Mouse (Mus musculus) CH12.LX (cell line): ENCODE data around the gene Cyp1a1. TPM values are rescaled to one million over a fixed set of nuclear protein-coding genes. Genes with fewer than 3 reads are reported as not detected.

Experiments
- DNase-seq: peaks from one replicate; pipeline ENCODE4 v3.0.0-alpha.2; 2013; ENCODE audit errors: extremely low read depth
- H3K27ac ChIP-seq: 2 replicates; pipeline ENCODE4 v1.5.1; 2012; ENCODE audit warnings: low read depth, mild to moderate bottlenecking, control low read depth, moderate library complexity; ENCODE audit not compliant: insufficient read depth
- H3K27me3 ChIP-seq: replicated peaks from 2 replicates; pipeline ENCODE3; 2012; ENCODE audit warnings: inconsistent platforms
- H3K36me3 ChIP-seq, 2 experiments: replicated peaks in 1 of 2; 2 replicates each; pipeline versions ENCODE3 to v1.6.1; 2012; ENCODE audit warnings: inconsistent platforms in 1 of 2, low read length in 1 of 2, mild to moderate bottlenecking in 1 of 2, mixed read lengths in 1 of 2, moderate library complexity in 1 of 2; ENCODE audit not compliant: control insufficient read depth in 1 of 2, insufficient read depth in 1 of 2
- H3K4me1 ChIP-seq, 2 experiments: 2 replicates each; pipeline ENCODE4 v1.6.1; 2012; ENCODE audit warnings: inconsistent platforms in 1 of 2, moderate library complexity in 1 of 2; ENCODE audit not compliant: insufficient read depth in 2 of 2, control insufficient read depth in 1 of 2
- H3K4me2 ChIP-seq: 2 replicates; pipeline ENCODE4 v1.6.1; 2012; ENCODE audit warnings: low read depth, mild to moderate bottlenecking, control low read depth; ENCODE audit not compliant: poor library complexity, insufficient read depth, severe bottlenecking
- H3K4me3 ChIP-seq, 3 experiments: fragments of 150-350 bp in 1 of 3; sonication (generic) in 1 of 3; replicated peaks in 1 of 3; 2 replicates each; pipeline versions ENCODE3 to v1.5.1; 2011 to 2012; ENCODE audit warnings: low read depth in 2 of 3, low read length in 2 of 3, mild to moderate bottlenecking in 2 of 3, moderate library complexity in 2 of 3, control low read depth in 1 of 3, improper control_type of control experiment in 1 of 3, inconsistent platforms in 1 of 3, mixed read lengths in 1 of 3; ENCODE audit not compliant: poor library complexity in 1 of 3
- H3K79me2 ChIP-seq: replicated peaks from 2 replicates; pipeline ENCODE4 v1.6.1; 2012; ENCODE audit warnings: mild to moderate bottlenecking, moderate library complexity; ENCODE audit not compliant: control insufficient read depth, poor library complexity, insufficient read depth, severe bottlenecking; ENCODE audit errors: extremely low read depth
- H3K9ac ChIP-seq: 2 replicates; pipeline ENCODE4 v1.6.1; 2012; ENCODE audit warnings: low read depth, mild to moderate bottlenecking, control low read depth, moderate library complexity; ENCODE audit not compliant: insufficient read depth
- H3K9me3 ChIP-seq: replicated peaks from 2 replicates; pipeline ENCODE3; 2012; ENCODE audit warnings: low read length, inconsistent platforms, mixed read lengths
- CHD2 ChIP-seq: IDR thresholded peaks from 2 replicates; pipeline ENCODE4 v1.6.1; 2011; ENCODE audit warnings: low read length, improper control_type of control experiment
- CTCF ChIP-seq, 2 experiments: IDR thresholded peaks in 1 of 2; conservative IDR thresholded peaks in 1 of 2; 2 replicates each; pipeline ENCODE4 v1.5.1; 2011 to 2012; ENCODE audit warnings: low read depth in 2 of 2, low read length in 2 of 2, improper control_type of control experiment in 1 of 2, inconsistent platforms in 1 of 2, mild to moderate bottlenecking in 1 of 2, moderate library complexity in 1 of 2
- HCFC1 ChIP-seq: IDR thresholded peaks from 2 replicates; pipeline ENCODE4 v1.6.1; 2012; ENCODE audit warnings: low read depth, mild to moderate bottlenecking, inconsistent platforms, low read length, improper control_type of control experiment
- JUND ChIP-seq: conservative IDR thresholded peaks from 2 replicates; pipeline ENCODE4 v1.6.1; 2011; ENCODE audit warnings: low read depth, low read length, improper control_type of control experiment
- MAX ChIP-seq: IDR thresholded peaks from 2 replicates; pipeline ENCODE4 v1.6.1; 2011; ENCODE audit warnings: low read length, improper control_type of control experiment
- MXI1 ChIP-seq: IDR thresholded peaks from 2 replicates; pipeline ENCODE4 v1.6.1; 2011; ENCODE audit warnings: mild to moderate bottlenecking, low read depth, low read length, improper control_type of control experiment
- SMC3 ChIP-seq: IDR thresholded peaks from 2 replicates; pipeline ENCODE4 v1.6.1; 2011; ENCODE audit warnings: low read depth, low read length, improper control_type of control experiment
- ZC3H11A ChIP-seq: IDR thresholded peaks from 2 replicates; pipeline ENCODE4 v1.6.1; 2012; ENCODE audit warnings: low read depth, mild to moderate bottlenecking, inconsistent platforms, low read length, improper control_type of control experiment
- dilution Hi-C: fragments of 300-500 bp; cut with MboI; formaldehyde crosslinking; loops from 2 replicates; pipeline ENCODE4 v1.14.3; 2020; ENCODE audit warnings: low sequenced_read_pairs; ENCODE audit not compliant: extremely low pct_unique_long_range_greater_than_20kb, extremely low pct_ligation_motif_present
- in situ Hi-C: fragments of 300-500 bp; cut with MboI; formaldehyde crosslinking; loops from 3 replicates; pipeline ENCODE4 v1.14.3; 2019; ENCODE audit warnings: low sequenced_read_pairs, low pct_ligation_motif_present, low pct_unique_long_range_greater_than_20kb, mixed read lengths
- polyA plus RNA-seq: library from polyadenylated mRNA; unstranded; fragments of >175 nt; gene quantifications from 2 replicates; pipeline ENCODE4 v1.2.1, GENCODE M21; 2012; ENCODE audit warnings: low read depth; ENCODE audit not compliant: insufficient read length
- total RNA-seq, 2 experiments: library from RNA; depleted of rRNA; stranded (reverse); fragments of 300-350 nt in 1 of 2; fragments of >200 nt in 1 of 2; gene quantifications; 2 replicates each; pipeline ENCODE4 v1.2.3; 2012 to 2014

Gene Cyp1a1
- total and polyA plus RNA-seq, 3 experiments: 0.11 to 0.13 TPM; not detected in 1

DNA sequence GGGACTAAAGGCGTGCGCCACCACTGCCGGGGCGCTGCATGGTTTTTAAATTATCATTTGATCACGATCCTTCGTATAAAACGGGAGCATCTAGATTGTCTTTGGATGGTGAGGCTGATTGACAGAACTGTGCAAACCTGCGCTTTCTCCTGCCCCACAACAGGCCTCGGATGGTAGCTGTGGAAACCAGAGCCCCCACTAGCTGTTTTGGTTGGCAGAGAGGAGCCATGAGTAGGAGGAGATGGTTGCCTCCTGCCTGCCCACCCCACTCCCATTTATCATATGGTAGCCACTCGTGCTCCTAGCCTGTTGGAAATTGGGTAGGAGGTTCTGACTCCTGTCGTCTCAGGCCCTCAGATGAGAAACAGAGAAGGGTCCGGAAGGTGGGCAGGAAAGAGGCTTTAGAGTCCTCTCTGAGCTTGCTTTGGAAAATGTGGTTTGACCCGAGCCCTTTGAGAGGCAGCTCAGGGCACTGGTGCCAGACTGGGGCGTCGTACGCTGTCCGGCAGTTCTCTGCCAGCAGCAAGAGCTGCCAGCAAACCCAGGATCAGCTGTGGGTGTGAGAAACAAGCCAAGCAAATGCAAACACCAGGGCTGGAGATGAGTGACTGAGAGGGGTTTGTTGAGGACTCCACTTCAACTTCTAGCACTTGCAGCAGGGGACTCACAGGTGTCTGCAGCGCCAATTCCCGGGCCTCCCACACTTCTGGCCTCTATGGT is 30.9 kb upstream of the Cyp1a1 start:
- H3K4me3 ChIP-seq: no peak overlapping the region
- no peak for DNase-seq
- no peaks in the 10 kb centered on the region for H3K27me3 ChIP-seq
- peaks cover 0 to 32% of the 10 kb centered on the region in 2 experiments; a peak in 2 of 4 replicates for H3K4me1 ChIP-seq
- in situ Hi-C loops (loop anchor here (5.0 to 10.0 kb wide), 2 partner anchors 64 to 338 kb away; no protein-coding TSS in a partner anchor), dilution Hi-C loops (no loop called here)
- peaks cover 2% of the 10 kb centered on the region for H3K9me3 ChIP-seq
- H3K9ac ChIP-seq: no peak overlapping the region
- H3K36me3 ChIP-seq: no peaks in the 10 kb centered on the region
- H3K79me2 ChIP-seq: no peaks in the 10 kb centered on the region
- H3K27ac ChIP-seq: no peak overlapping the region
- no peak for TF ChIP-seq MXI1
- TF ChIP-seq MAX: no peak
- TF ChIP-seq JUND: no peak
- no peak overlapping the region for H3K4me2 ChIP-seq

DNA sequence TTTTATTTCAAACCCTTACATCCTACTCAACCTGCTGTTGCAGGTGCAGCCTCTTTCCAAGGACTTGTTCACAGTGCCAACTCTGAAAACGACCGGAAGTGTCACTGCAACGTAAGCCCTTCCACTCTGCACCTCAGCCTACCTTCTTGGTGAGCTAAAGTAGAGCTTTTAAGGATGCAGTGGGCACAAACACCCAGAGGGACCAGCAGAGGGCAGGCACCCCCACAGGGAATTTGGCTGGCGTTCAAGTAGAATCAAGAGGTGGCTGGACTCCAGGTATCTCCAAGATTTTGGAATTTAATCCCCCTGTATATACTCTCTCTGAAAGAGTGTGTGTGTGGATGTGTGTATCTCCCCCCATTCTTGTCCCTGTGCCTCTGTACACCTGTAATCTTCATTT is 29.9 kb upstream of the Cyp1a1 start:
- Histone ChIP-seq H3K27ac (no peak overlapping the region), H3K36me3 (no peaks in the 10 kb centered on the region), H3K9ac (no peak overlapping the region), H3K4me2 (no peak overlapping the region), H3K27me3 (no peaks in the 10 kb centered on the region), H3K4me3 (no peak overlapping the region), H3K4me1 (peaks cover 0 to 22% of the 10 kb centered on the region in 2 experiments; a peak in 2 of 4 replicates), H3K9me3 (peaks cover 2% of the 10 kb centered on the region), H3K79me2 (no peaks in the 10 kb centered on the region)
- no peak for DNase-seq
- dilution Hi-C loops: no loop called here
- in situ Hi-C loops: loop anchor here (5.0 to 10.0 kb wide), 2 partner anchors 66 to 337 kb away; no protein-coding TSS in a partner anchor
- TF ChIP-seq CTCF (conservative IDR thresholded peaks at IDR 0.05 in 1 of 2, IDR thresholded peaks at IDR 0.05 in 1 of 2; ENCODE audit: low read depth in 2 of 2, low read length in 2 of 2) (peak in 1 of 2 experiments; percentile 47; a peak in 2 of 4 replicates), SMC3 (no peak; the same call in 1 of the 2 replicates)

GRCm38 (mm10) chr9:57658970-57659369 is 28.8 kb upstream of the Cyp1a1 start:
- Histone ChIP-seq H3K27me3 (no peaks in the 10 kb centered on the region), H3K4me1 (peaks cover 0 to 10% of the 10 kb centered on the region in 2 experiments; a peak in 2 of 4 replicates), H3K9ac (no peak overlapping the region), H3K4me3 (no peak overlapping the region), H3K27ac (no peak overlapping the region), H3K9me3 (peaks cover 5% of the 10 kb centered on the region), H3K79me2 (no peaks in the 10 kb centered on the region), H3K36me3 (no peaks in the 10 kb centered on the region), H3K4me2 (no peak overlapping the region)
- dilution Hi-C loops: no loop called here
- no peak for DNase-seq
- TF ChIP-seq HCFC1 (no peak), CHD2 (no peak), ZC3H11A (no peak), CTCF (conservative IDR thresholded peaks at IDR 0.05 in 1 of 2, IDR thresholded peaks at IDR 0.05 in 1 of 2; ENCODE audit: low read depth in 2 of 2, low read length in 2 of 2) (peak in 1 of 2 experiments; percentile 39; a peak in 2 of 4 replicates)
- in situ Hi-C loops: loop anchor here (5.0 to 10.0 kb wide), 2 partner anchors 67 to 336 kb away; no protein-coding TSS in a partner anchor
